Mouse (Mus musculus): ENCODE measurements around the gene Tpcn1. TPM values are rescaled to one million over a fixed set of nuclear protein-coding genes. Genes with fewer than 3 reads are reported as not detected.

The Tpcn1 gene
- total RNA-seq, 4 experiments from 2014 or later: 34.8 to 36.7 (median 36.3) TPM

Other genes with a start within 250 kb of the Tpcn1 start
- gene Lhx5, start 157.0 kb downstream of the Tpcn1 start, total RNA-seq (2022): not detected
- 10 to 100 TPM in 1 of 4 experiments, 1 to 10 TPM in 3; 8.6 to 11.4 (median 9.5) TPM for gene Sdsl, start 115.9 kb downstream of the Tpcn1 start, total RNA-seq (2022)
- gene Sds, start 112.1 kb downstream of the Tpcn1 start, total RNA-seq (2022): 1 to 10 TPM; 1.4 to 4.9 (median 1.7) TPM
- gene Plbd2, start 85.0 kb downstream of the Tpcn1 start, total RNA-seq (2022): 10 to 100 TPM; 46.7 to 54.2 (median 49.5) TPM
- 10 to 100 TPM in 2 of 4 experiments, 1 to 10 TPM in 2; 8.2 to 12.4 (median 10.0) TPM for gene Slc8b1, start 77.5 kb downstream of the Tpcn1 start, total RNA-seq (2022)
- under 1 TPM in 2 of 4 experiments, not detected in 2; 0.14 to 0.22 TPM for gene Iqcd, start 343 bp upstream of the Tpcn1 start, total RNA-seq (2022)
- gene Rita1, start 23.9 kb upstream of the Tpcn1 start, total RNA-seq (2022): 10 to 100 TPM; 14.3 to 17.9 (median 15.3) TPM
- gene Ddx54, start 24.1 kb upstream of the Tpcn1 start, total RNA-seq (2022): 10 to 100 TPM; 21.0 to 24.7 (median 23.0) TPM
- gene Cfap73, start 45.6 kb upstream of the Tpcn1 start, total RNA-seq (2022): not detected
- gene Rasal1, start 60.1 kb upstream of the Tpcn1 start, total RNA-seq (2022): under 1 TPM in 3 of 4 experiments, not detected in 1; 0.44 to 0.79 (median 0.46) TPM
- 1 to 10 TPM; 1.7 to 2.0 (median 1.9) TPM for gene Dtx1, start 123.3 kb upstream of the Tpcn1 start, total RNA-seq (2022)
- gene Oas2, start 161.2 kb upstream of the Tpcn1 start, total RNA-seq (2022): 1 to 10 TPM in 1 of 4 experiments, under 1 TPM in 3; 0.62 to 1.0 (median 0.83) TPM
- under 1 TPM in 2 of 4 experiments, not detected in 2; 0.16 to 0.26 TPM for gene Oas3, start 189.0 kb upstream of the Tpcn1 start, total RNA-seq (2022)
- gene Oas1e, start 206.9 kb upstream of the Tpcn1 start, total RNA-seq (2022): not detected
- under 1 TPM; 0.22 to 0.52 (median 0.30) TPM for gene Oas1c, start 223.8 kb upstream of the Tpcn1 start, total RNA-seq (2022)

All from heart, adult 8-10 months (tissue).